Mouse (Mus musculus) heart, adult 2 months (tissue): Measurements from ENCODE around the gene Bphl. TPM values are rescaled to one million over a fixed set of nuclear protein-coding genes. Genes with fewer than 3 reads are reported as not detected.
A peak's percentile ranks its signal among the peaks of the same experiment; 100 is the strongest.

ENCODE experiments used
- DNase-seq, 2 experiments: peaks; one replicate each; pipeline ENCODE4 v3.0.0; 2021
- H3K27ac ChIP-seq: fragments of 200-600 bp; 2 replicates; pipeline ENCODE4 v1.8.1; 2022
- H3K27me3 ChIP-seq: fragments of 200-500 bp; 2 replicates; pipeline ENCODE4 v1.6.1; 2012; ENCODE audit warnings: mild to moderate bottlenecking, low read length, inconsistent platforms, mixed read lengths; ENCODE audit not compliant: control insufficient read depth, insufficient read depth
- H3K36me3 ChIP-seq: fragments of 200-500 bp; 2 replicates; pipeline ENCODE4 v1.6.1; 2012; ENCODE audit warnings: low read length, inconsistent platforms; ENCODE audit not compliant: control insufficient read depth, insufficient read depth
- H3K4me1 ChIP-seq: fragments of 200-500 bp; 2 replicates; pipeline ENCODE4 v1.6.1; 2011; ENCODE audit warnings: low read length; ENCODE audit not compliant: control insufficient read depth, insufficient read depth
- H3K4me3 ChIP-seq: fragments of 200-600 bp; 2 replicates; pipeline ENCODE4 v1.8.1; 2022
- H3K79me2 ChIP-seq: fragments of 200-500 bp; replicated peaks from 2 replicates; pipeline ENCODE4 v1.6.1; 2012; ENCODE audit warnings: mild to moderate bottlenecking, inconsistent platforms, low read length, moderate library complexity, mixed read lengths; ENCODE audit not compliant: control insufficient read depth, insufficient read depth
- H3K9ac ChIP-seq: fragments of 200-500 bp; 2 replicates; pipeline ENCODE4 v1.6.1; 2012; ENCODE audit warnings: low read depth, mild to moderate bottlenecking, control low read depth, inconsistent platforms, low read length, mixed read lengths
- CTCF ChIP-seq: fragments of 200-600 bp; IDR thresholded peaks from 2 replicates; pipeline ENCODE4 v1.8.1; 2022; ENCODE audit warnings: antibody characterized with exemption, mild to moderate bottlenecking, moderate library complexity
- EP300 ChIP-seq: fragments of 200-500 bp; IDR thresholded peaks from 2 replicates; pipeline ENCODE4 v1.6.1; 2011; ENCODE audit warnings: low read depth, low read length, control low read depth; ENCODE audit not compliant: insufficient read depth
- POLR2A ChIP-seq: fragments of 200-500 bp; IDR thresholded peaks from 2 replicates; pipeline ENCODE4 v1.6.1; 2011; ENCODE audit warnings: mild to moderate bottlenecking, low read depth, low read length, control low read depth; ENCODE audit not compliant: insufficient read depth
- WGBS: fragments of 180-500 bp; shearing (Covaris S2); methylation state at CpG from one replicate; pipeline ENCODE4 v1.1.7; 2018; 5-methylcytosine and 5-hydroxymethylcytosine counted together
- intact Hi-C: fragments of 180-260 bp; cut with DNase I; formaldehyde crosslinking; loops from one replicate; pipeline ENCODE4 v1.15.1; 2025
- polyA plus RNA-seq: library from polyadenylated mRNA; depleted of rRNA; stranded (reverse); fragments of >200 nt; gene quantifications from 2 replicates; pipeline ENCODE4 v1.2.3, GENCODE M21; 2012
- total RNA-seq, 2 experiments: library from RNA; stranded (reverse); gene quantifications; 2 replicates each; pipeline ENCODE4 v1.2.3; 2021

Gene Bphl
- total and polyA plus RNA-seq, 3 experiments = 29.8 to 35.3 (median 32.5) TPM

DNA sequence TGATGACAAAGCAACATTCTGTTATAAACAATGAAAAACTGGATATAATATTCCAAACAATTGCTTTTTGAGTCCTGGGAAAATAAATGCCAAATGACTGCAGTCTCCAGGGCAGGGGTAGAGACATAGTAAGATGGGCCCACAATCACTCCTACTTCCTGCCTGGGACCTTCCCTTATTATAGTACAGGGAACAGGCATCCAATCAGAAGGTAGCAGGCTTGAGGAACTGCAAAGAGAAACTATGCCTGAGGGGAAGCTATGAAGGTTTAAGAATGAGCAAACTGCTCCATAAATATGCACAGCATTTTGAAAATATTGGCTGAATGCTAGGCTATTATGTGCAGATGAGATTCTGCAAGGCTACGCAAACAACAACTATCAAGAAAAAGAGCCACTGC is 69.6 kb downstream of the Bphl start:
- TF ChIP-seq POLR2A = no peak
- no peak for TF ChIP-seq CTCF
- TF ChIP-seq EP300 = no peak

GRCm38 (mm10) chr13:34109035-34109676 is 71.8 kb downstream of the Bphl start:
- Histone ChIP-seq H3K27ac (no peak overlapping the region), H3K36me3 (peaks cover 5% of the 10 kb centered on the region), H3K4me1 (peaks cover 4% of the 10 kb centered on the region), H3K9ac (no peak overlapping the region), H3K79me2 (no peaks in the 10 kb centered on the region), H3K27me3 (no peaks in the 10 kb centered on the region), H3K4me3 (no peak overlapping the region)
- no peak for DNase-seq
- WGBS = 84% methylated on average over 4 of the region's 4 CpGs
- intact Hi-C loops = no loop called here
- TF ChIP-seq EP300 = no peak
- no peak for TF ChIP-seq POLR2A
- TF ChIP-seq CTCF = no peak

More for the DNA sequence above, 69.6 kb downstream of the Bphl start:
- Histone ChIP-seq H3K79me2 (no peaks in the 10 kb centered on the region), H3K4me1 (peaks cover 7% of the 10 kb centered on the region), H3K27me3 (no peaks in the 10 kb centered on the region), H3K4me3 (no peak overlapping the region), H3K27ac (no peak overlapping the region), H3K9ac (no peak overlapping the region), H3K36me3 (peaks cover 5% of the 10 kb centered on the region)
- 95% methylated on average over 1 of the region's 1 CpGs for WGBS
- intact Hi-C loops = no loop called here
- DNase-seq = no peak

GRCm38 (mm10) chr13:34109677-34110058 is 72.3 kb downstream of the Bphl start:
- DNase-seq = no peak
- H3K36me3 ChIP-seq = peaks cover 5% of the 10 kb centered on the region
- WGBS = 68% methylated on average over 4 of the region's 4 CpGs

GRCm38 (mm10) chr13:34111019-34111418 is 73.6 kb downstream of the Bphl start:
- 68% methylated on average over 5 of the region's 5 CpGs for WGBS
- TF ChIP-seq EP300 (no peak), CTCF (no peak), POLR2A (no peak)
- DNase-seq = peak in 1 of 2 experiments; percentile 12

More at GRCm38 (mm10) chr13:34109677-34110058, 72.3 kb downstream of the Bphl start:
- H3K4me1 ChIP-seq = peaks cover 4% of the 10 kb centered on the region
- intact Hi-C loops = no loop called here
- no peak overlapping the region for H3K27ac ChIP-seq
- no peak overlapping the region for H3K9ac ChIP-seq
- TF ChIP-seq CTCF = no peak
- TF ChIP-seq EP300 = no peak
- TF ChIP-seq POLR2A = no peak
- H3K27me3 ChIP-seq = no peaks in the 10 kb centered on the region
- no peak overlapping the region for H3K4me3 ChIP-seq
- no peaks in the 10 kb centered on the region for H3K79me2 ChIP-seq

GRCm38 (mm10) chr13:34111878-34112277 is 74.5 kb downstream of the Bphl start:
- no peaks in the 10 kb centered on the region for H3K4me1 ChIP-seq
- intact Hi-C loops = no loop called here
- 90% methylated on average over 3 of the region's 3 CpGs for whole genome bisulfite sequencing
- TF ChIP-seq CTCF (no peak), POLR2A (no peak), EP300 (no peak)
- no peaks in the 10 kb centered on the region for H3K79me2 ChIP-seq
- H3K4me3 ChIP-seq = no peak overlapping the region
- DNase-seq = no peak
- no peaks in the 10 kb centered on the region; the same call in 1 of the 2 replicates for H3K36me3 ChIP-seq
- H3K27ac ChIP-seq = no peak overlapping the region
- no peak overlapping the region for H3K9ac ChIP-seq
- no peaks in the 10 kb centered on the region for H3K27me3 ChIP-seq

More at GRCm38 (mm10) chr13:34111019-34111418, 73.6 kb downstream of the Bphl start:
- peaks cover under 1% of the 10 kb centered on the region for H3K4me1 ChIP-seq
- no peak overlapping the region for H3K27ac ChIP-seq
- no peak overlapping the region for H3K4me3 ChIP-seq
- H3K9ac ChIP-seq = no peak overlapping the region
- intact Hi-C loops = no loop called here
- H3K79me2 ChIP-seq = no peaks in the 10 kb centered on the region
- peaks cover 5% of the 10 kb centered on the region for H3K36me3 ChIP-seq
- no peaks in the 10 kb centered on the region for H3K27me3 ChIP-seq

- intact Hi-C loops = no loop called here
- DNase-seq = peak in 1 of 2 experiments; percentile 42
- H3K4me3 ChIP-seq = no peak overlapping the region
- H3K4me1 ChIP-seq = no peaks in the 10 kb centered on the region
- no peaks in the 10 kb centered on the region for H3K36me3 ChIP-seq
- TF ChIP-seq CTCF (no peak), EP300 (no peak), POLR2A (no peak)
- H3K27me3 ChIP-seq = no peaks in the 10 kb centered on the region
- no peaks in the 10 kb centered on the region for H3K79me2 ChIP-seq
- no peak overlapping the region for H3K9ac ChIP-seq
- peak overlapping the region; percentile 2 for H3K27ac ChIP-seq
- WGBS = 53% methylated on average over 5 of the region's 5 CpGs
These were observed 75.1 kb downstream of the Bphl start for GRCm38 (mm10) chr13:34112369-34113081.
